Mouse (Mus musculus) midbrain, embryonic 10.5 days (tissue): Measurements from ENCODE around the gene Fam71e2. TPM values are rescaled to one million over a fixed set of nuclear protein-coding genes. Genes with fewer than 3 reads are reported as not detected.

Experiments
- DNase-seq: peaks from one replicate; pipeline ENCODE4 v3.0.0-alpha.2; 2017; ENCODE audit warnings: low spot score
- H3K27ac ChIP-seq: fragments of 300-500 bp; sonication (generic); replicated peaks from 2 replicates; pipeline ENCODE4 v1.5.1; 2016; ENCODE audit warnings: mild to moderate bottlenecking
- H3K27me3 ChIP-seq: fragments of 300-500 bp; sonication (generic); 2 replicates; pipeline ENCODE4 v1.6.1; 2016; ENCODE audit warnings: low read depth, mild to moderate bottlenecking; ENCODE audit not compliant: poor library complexity, severe bottlenecking
- H3K36me3 ChIP-seq: fragments of 300-500 bp; sonication (generic); 2 replicates; pipeline ENCODE4 v1.6.1; 2016; ENCODE audit warnings: mild to moderate bottlenecking, moderate library complexity
- H3K4me1 ChIP-seq: fragments of 300-500 bp; sonication (generic); 2 replicates; pipeline ENCODE4 v1.6.1; 2016
- H3K4me3 ChIP-seq: fragments of 300-500 bp; sonication (generic); 2 replicates; pipeline ENCODE4 v1.5.1; 2016; ENCODE audit warnings: mild to moderate bottlenecking, moderate library complexity
- H3K9me3 ChIP-seq: fragments of 300-500 bp; sonication (generic); replicated peaks from 2 replicates; pipeline ENCODE4 v1.6.1; 2016; ENCODE audit warnings: mild to moderate bottlenecking
- WGBS: fragments of 180-500 bp; shearing (Covaris S2); methylation state at CpG from one replicate; pipeline ENCODE4 v1.1.7; 2016; 5-methylcytosine and 5-hydroxymethylcytosine counted together
- polyA plus RNA-seq: library from polyadenylated mRNA; unstranded; fragments of >200 nt; fragmentation: Nextera tagmentation; extraction: Ambion mirVana; gene quantifications from 2 replicates; pipeline ENCODE4 v1.2.1, GENCODE M21; 2016

The Fam71e2 gene
- polyA plus RNA-seq, 1 experiment from 2014 or later: not detected

DNA sequence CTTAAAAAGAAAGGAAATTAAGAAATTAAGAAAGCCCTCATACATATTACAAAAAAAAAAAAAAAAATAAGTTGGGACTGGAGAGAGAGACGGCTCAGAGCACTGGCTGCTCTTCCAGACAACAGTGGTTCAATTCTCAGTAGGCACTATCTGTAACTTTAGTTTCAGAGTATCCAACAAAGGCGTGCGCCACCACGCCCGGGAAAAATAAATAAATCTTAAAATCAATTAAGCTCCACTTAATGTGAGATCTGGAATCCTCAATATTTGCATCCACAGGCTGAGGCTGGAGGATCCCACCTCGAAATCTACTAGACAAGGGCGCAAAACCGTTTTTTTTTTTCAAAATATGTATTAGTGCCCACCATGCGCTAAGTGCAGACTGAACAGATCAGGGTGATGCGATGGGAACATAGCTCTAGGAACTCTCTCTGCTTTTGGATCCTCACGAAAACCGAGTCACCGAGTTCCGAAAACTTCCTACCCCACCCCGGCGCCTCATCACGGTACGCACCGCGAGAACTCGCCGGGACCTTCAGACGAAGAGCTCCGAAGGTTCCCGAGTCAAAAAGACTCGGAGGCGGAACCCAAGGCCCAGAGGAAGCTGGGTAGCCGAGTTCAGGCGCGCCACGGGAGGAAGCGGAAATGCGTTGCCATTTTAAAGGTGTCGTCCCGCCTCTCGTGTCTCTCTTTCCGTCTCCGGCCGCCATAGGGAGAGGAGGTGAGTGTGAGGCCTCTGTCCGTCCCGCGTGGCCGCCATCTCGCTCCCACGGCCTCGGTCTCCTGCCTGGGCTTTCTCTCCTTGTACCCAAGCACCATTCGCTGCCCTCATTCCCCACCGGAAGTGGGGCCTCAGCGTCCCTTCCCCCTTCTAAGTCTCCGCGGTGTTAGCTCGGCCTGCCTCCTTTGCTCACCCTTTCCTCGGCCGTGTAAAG is 21.4 kb upstream of the Fam71e2 start, which contains the start of gene Rpl28:
TSS of gene Rpl28 (plus strand) at position 597 of the 935 bp plus-strand sequence.
- Histone ChIP-seq H3K4me3 (peak within 1 kb of the TSS; percentile 80), H3K27ac (peak within 1 kb of the TSS; percentile 93), H3K27me3 (peaks cover 33% of the 10 kb centered on the region), H3K9me3 (no peaks in the 10 kb centered on the region), H3K36me3 (peaks cover 41% of the 10 kb centered on the region), H3K4me1 (peaks cover 29% of the 10 kb centered on the region)
- DNase-seq: peak; percentile 96
- WGBS: 2% methylated on average over 54 of the region's 54 CpGs

- Histone ChIP-seq H3K9me3 (no peaks in the 10 kb centered on the region), H3K36me3 (peaks cover 10% of the 10 kb centered on the region), H3K4me3 (peak within 1 kb of the TSS; percentile 62), H3K4me1 (peaks cover 24% of the 10 kb centered on the region), H3K27ac (peak within 1 kb of the TSS; percentile 89), H3K27me3 (peaks cover 45% of the 10 kb centered on the region)
- 9% methylated on average over 40 of the region's 40 CpGs for WGBS
- DNase-seq: no peak
These were observed 18.4 kb upstream of the Fam71e2 start, which contains the start of gene Tmem238 for GRCm38 (mm10) chr7:4789436-4789935. TSS of gene Tmem238 (minus strand) at chr7:4789656.

GRCm38 (mm10) chr7:4788499-4789435 is 17.7 kb upstream of the Fam71e2 start:
- Histone ChIP-seq H3K36me3 (peaks cover 3% of the 10 kb centered on the region), H3K9me3 (no peaks in the 10 kb centered on the region), H3K27ac (peak overlapping the region; percentile 89), H3K4me1 (peaks cover 17% of the 10 kb centered on the region), H3K4me3 (peak overlapping the region; percentile 62), H3K27me3 (peaks cover 45% of the 10 kb centered on the region)
- peak; percentile 83 for DNase-seq
- 3% methylated on average over 64 of the region's 64 CpGs for WGBS

DNA sequence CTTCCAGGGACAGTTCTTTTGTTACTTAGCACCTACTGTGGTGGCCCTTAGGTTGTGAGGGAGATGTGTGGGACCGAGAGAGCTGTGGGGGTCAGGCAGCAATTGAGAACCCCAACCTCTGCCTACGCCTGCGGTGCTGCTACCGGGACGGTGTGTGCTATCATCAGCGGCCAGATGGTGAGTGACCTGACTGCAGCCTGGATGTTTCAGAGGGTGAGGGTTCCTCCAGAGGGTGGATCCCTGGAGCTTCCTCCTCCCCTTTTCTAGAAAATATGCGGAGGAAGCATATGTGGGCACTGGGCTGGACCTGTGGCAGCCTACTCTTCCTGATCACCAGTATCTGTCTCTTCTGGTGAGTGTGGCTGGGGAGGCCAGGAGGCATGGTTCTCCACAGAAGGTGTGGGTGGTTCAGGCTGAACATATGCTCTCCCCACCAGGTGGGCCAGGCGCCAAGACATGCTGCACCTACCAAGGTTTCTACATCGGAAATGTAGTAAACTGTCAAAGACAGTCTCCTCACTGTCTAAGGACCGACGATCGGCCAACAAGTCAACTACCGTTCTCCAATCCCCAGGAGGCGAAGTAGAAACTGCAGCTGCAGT is 12.7 kb upstream of the Fam71e2 start:
- no peaks in the 10 kb centered on the region for H3K9me3 ChIP-seq

GRCm38 (mm10) chr7:4782759-4783158 is 11.7 kb upstream of the Fam71e2 start, which contains the start of the genes Il11 and Tmem190:
TSS of gene Il11 (minus strand) at chr7:4782859.
TSS of gene Tmem190 (plus strand) at chr7:4782937.
- peaks cover 53% of the 10 kb centered on the region for H3K27me3 ChIP-seq
- 81% methylated on average over 2 of the region's 2 CpGs for WGBS
- H3K4me3 ChIP-seq: no peak within 1 kb of the TSS
- DNase-seq: no peak
- H3K27ac ChIP-seq: no peak within 1 kb of the TSS; the same call in 1 of the 2 replicates
- no peaks in the 10 kb centered on the region for H3K9me3 ChIP-seq
- no peaks in the 10 kb centered on the region for H3K36me3 ChIP-seq
- H3K4me1 ChIP-seq: peaks cover 28% of the 10 kb centered on the region

More for the DNA sequence above, 12.7 kb upstream of the Fam71e2 start:
- Histone ChIP-seq H3K4me3 (no peak overlapping the region), H3K4me1 (peaks cover 26% of the 10 kb centered on the region), H3K36me3 (no peaks in the 10 kb centered on the region), H3K27me3 (peaks cover 53% of the 10 kb centered on the region), H3K27ac (no peak overlapping the region)
- WGBS: 87% methylated on average over 14 of the region's 14 CpGs
- no peak for DNase-seq

DNA sequence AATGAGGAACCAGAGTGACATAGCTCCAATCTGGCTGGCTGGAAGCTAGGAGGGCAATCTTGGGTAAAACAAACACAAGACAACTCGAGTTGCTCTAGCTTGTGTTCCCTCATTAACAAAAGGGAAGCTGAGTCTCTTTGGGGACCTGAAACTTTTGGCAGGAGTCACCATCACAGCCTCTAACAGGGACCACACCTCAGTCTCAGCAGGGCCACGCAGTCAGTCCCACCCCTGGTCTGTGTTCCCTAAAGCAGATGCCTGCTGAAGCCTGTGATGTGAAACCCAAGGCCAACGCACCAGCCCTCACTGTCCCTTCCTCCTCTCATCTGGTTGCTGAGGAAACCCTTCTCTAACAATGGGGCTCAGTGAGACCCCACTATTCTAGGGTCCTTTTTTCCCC is 11.0 kb upstream of the Fam71e2 start:
- Histone ChIP-seq H3K4me1 (peaks cover 35% of the 10 kb centered on the region), H3K36me3 (no peaks in the 10 kb centered on the region), H3K9me3 (no peaks in the 10 kb centered on the region), H3K4me3 (no peak overlapping the region), H3K27ac (no peak overlapping the region), H3K27me3 (peaks cover 53% of the 10 kb centered on the region)
- 65% methylated on average over 3 of the region's 3 CpGs for WGBS
- DNase-seq: no peak

DNA sequence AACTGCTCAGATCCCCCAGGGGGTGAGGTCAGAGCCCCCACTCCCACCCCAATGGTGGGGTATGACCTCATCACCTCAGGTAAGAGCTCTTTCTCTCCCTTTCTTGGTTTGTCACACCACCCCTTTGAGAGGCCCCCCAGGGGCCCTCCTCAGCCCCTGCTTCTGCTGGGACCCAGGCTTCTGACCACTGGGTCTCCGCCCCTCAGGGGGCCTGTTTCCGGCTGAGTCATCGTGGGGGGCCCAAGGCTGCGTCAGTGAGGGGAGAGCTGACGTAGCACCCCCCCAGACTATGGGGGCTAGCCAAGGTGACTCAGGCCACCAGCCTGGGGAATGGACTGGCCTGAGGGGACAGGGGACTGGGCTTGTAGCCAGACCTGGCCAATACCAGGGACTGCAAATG is 8.8 kb upstream of the Fam71e2 start:
- Histone ChIP-seq H3K36me3 (no peaks in the 10 kb centered on the region), H3K27me3 (peaks cover 67% of the 10 kb centered on the region), H3K27ac (0 out of 2 replicates have a peak overlapping the region, but pooled peaks have one; percentile 13), H3K4me3 (no peak overlapping the region), H3K4me1 (peaks cover 40% of the 10 kb centered on the region), H3K9me3 (0 out of 2 replicates have a peak, but pooled peaks cover 2% of the 10 kb centered on the region)
- WGBS: 36% methylated on average over 5 of the region's 5 CpGs
- DNase-seq: no peak

GRCm38 (mm10) chr7:4777851-4778637 is 6.9 kb upstream of the Fam71e2 start:
- WGBS: 4% methylated on average over 19 of the region's 20 CpGs
- DNase-seq: no peak

DNA sequence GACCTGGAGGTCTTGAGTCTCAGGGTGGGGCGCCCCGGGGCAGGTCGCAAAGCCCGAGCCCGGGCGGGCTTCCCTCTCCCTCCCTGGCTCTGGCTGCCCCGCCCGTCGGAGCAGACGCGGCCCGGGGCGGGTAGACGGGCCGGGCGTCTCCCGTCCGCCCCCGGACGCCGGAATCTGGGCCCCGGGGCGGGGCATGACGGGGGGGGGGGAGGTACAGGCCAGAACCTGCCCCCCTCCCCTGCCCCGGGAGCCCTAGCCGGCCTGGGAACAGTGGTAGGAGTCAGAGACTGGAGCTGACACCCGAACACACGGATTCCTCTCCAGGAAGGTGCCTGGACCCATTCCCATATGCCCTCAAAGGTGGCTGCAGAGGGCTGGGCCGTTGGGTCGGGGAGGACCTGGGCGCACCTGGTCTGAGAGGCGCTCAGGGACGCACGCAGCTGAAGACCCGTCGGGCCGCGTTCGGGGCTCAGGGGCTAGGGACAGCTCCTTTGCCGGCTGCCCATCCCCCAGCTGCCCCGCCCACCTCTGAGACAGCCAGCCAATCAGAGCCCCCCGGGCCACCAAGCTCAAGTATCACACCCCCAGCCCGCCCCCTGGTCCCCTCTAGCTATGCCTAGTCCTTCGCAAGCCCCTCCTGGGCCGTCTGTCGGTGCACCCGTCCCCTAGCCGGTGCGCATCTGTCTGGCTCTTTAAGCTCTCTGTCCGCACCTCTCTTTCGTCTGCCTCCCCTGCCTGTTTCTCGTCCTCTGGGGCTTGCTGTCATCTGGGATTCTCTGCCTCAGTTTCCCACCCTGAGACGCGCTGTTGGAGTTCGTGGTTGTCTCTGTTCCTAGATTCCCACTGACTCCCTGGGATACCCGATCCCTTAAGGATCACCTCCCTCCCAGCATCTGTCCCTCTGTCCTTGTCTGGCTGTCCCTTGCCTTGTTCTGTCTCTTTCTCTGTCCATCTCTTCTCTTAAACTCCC is 6.0 kb upstream of the Fam71e2 start:
- peaks cover 72% of the 10 kb centered on the region for H3K27me3 ChIP-seq
- DNase-seq: peak; percentile 87
- H3K4me1 ChIP-seq: peaks cover 37% of the 10 kb centered on the region
- 0 out of 2 replicates have a peak, but pooled peaks cover 2% of the 10 kb centered on the region for H3K9me3 ChIP-seq
- H3K36me3 ChIP-seq: no peaks in the 10 kb centered on the region
- peak overlapping the region; percentile 47 for H3K4me3 ChIP-seq
- WGBS: under 1% methylated on average over 56 of the region's 56 CpGs
- peak overlapping the region; percentile 38; the same call in 1 of the 2 replicates for H3K27ac ChIP-seq

More at GRCm38 (mm10) chr7:4777851-4778637, 6.9 kb upstream of the Fam71e2 start:
- H3K27ac ChIP-seq: peak overlapping the region; percentile 7; the same call in 1 of the 2 replicates
- H3K36me3 ChIP-seq: no peaks in the 10 kb centered on the region
- H3K4me3 ChIP-seq: peak overlapping the region; percentile 47
- peaks cover 40% of the 10 kb centered on the region for H3K4me1 ChIP-seq
- H3K9me3 ChIP-seq: 0 out of 2 replicates have a peak, but pooled peaks cover 2% of the 10 kb centered on the region
- peaks cover 78% of the 10 kb centered on the region for H3K27me3 ChIP-seq

GRCm38 (mm10) chr7:4776131-4776530 is 5.0 kb upstream of the Fam71e2 start:
- Histone ChIP-seq H3K4me3 (no peak overlapping the region), H3K27me3 (peaks cover 68% of the 10 kb centered on the region), H3K36me3 (no peaks in the 10 kb centered on the region), H3K4me1 (peaks cover 30% of the 10 kb centered on the region), H3K27ac (no peak overlapping the region), H3K9me3 (0 out of 2 replicates have a peak, but pooled peaks cover 2% of the 10 kb centered on the region)
- DNase-seq: no peak
- WGBS: 59% methylated on average over 10 of the region's 10 CpGs
